Mouse (Mus musculus): Measurements from ENCODE around the gene Gpr182. TPM values are rescaled to one million over a fixed set of nuclear protein-coding genes. Genes with fewer than 3 reads are reported as not detected.

The Gpr182 gene
- 1.1 and 2.3 TPM in 2 replicates for polyA plus RNA-seq (2012; rRNA removed; ENCODE audit: low replicate concordance)

DNA sequence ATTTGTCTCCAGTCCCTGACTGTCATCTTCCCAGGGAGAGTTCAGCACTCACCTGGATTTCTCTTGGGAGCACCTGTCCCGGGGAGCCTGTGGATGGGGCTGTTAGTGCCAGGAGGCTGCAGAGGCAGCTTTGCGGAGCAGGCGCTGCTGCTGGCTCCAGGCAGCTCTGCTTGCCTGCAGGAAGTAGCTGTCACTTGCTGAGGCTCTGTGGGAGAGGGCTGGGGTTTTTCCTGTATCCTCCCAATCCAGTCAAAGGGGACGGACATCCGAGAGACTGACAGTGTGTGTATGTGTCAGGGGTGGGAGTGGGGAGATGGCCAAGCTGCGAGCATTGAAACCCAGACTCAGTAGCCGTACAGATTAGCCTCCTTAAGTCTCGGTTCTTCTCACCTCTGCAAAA is at the start of gene Gpr182:
TSS of gene Gpr182 (minus strand) at position 185 of the 400 bp plus-strand sequence.

DNA sequence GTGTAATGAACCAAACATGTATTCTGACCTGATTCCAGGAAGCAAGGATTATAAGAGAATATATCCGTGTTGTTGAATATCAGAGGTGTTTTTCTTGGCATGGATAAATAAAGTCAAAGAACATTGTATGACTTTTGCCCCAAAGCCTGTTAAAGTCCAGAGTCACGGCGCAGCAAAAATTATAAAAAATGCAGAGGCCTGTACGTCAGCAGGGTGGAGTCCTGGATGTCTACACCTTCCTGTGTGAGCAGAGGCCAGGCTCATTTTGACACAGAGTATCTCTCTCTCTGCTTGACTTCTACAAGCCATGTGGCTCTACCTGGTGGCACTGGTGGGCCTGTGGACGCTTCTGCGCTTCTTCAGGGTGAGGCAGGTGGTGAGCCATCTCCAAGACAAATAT is 49.4 kb upstream of the Gpr182 start, which contains the start of gene Rdh16:
TSS of gene Rdh16 (plus strand) at position 262 of the 400 bp plus-strand sequence.

GRCm38 (mm10) chr10:127776011-127776410 is 24.5 kb upstream of the Gpr182 start, which contains the start of gene Rdh9:
TSS of gene Rdh9 (plus strand) at chr10:127776386.

GRCm38 (mm10) chr10:127759181-127760110 is 7.9 kb upstream of the Gpr182 start, which contains the start of the genes Rdh1 and Rdh16f1:
TSS of gene Rdh1 (plus strand) at chr10:127759721.
TSS of gene Rdh16f1 (plus strand) at chr10:127759787.

DNA sequence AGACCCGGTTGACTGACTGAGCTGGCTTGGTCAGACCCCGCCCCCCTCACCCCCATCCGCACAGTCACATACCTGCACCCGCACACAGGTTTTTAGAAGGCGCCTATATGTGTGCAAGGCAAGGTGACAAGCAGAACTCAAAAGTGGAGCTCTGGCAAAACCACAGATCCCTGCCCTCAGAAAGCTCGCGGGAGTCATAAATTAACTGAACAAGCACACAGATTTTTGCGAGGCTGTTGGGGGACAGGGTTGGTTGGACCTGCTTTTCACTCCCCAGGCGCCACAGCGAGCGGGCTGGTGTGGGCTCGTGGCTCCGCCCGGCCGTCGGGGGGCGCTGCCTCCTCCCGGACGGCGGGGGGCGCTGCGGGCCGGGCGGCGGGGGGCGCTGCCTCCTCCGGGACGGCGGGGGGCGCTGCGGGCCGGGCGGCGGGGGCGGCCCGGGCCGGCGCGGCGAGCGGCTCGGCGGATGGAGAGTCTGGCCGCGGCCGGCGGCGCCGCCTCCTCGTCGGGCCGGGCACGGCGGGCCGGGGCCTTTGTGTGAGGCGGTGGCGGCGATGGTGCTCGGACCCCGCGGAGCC is 12.4 kb downstream of the Gpr182 start, which contains the start of gene Zbtb39:
TSS of gene Zbtb39 (plus strand) at position 456 of the 578 bp plus-strand sequence.

DNA sequence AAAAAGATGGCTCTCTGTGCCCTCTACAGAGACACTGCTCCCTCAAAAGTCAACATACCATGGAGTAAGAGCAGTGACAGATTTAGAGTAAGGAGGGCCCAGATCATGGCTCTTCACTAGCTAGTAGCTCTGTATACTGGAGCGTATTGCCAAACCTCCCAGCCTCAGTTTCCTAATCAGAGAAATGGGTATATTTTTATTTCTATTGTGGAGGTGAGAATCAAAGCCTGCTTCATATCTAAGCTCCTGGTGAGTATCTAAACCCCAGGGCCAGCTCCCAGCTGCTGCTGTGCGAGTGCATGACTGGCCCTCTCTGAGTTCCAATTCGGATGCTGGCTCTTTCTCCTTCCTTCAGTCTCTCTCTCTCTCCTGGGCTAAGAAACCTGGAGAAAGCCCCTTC is 27.4 kb downstream of the Gpr182 start, which contains the start of gene Tac2:
TSS of gene Tac2 (plus strand) at position 301 of the 400 bp plus-strand sequence.

DNA sequence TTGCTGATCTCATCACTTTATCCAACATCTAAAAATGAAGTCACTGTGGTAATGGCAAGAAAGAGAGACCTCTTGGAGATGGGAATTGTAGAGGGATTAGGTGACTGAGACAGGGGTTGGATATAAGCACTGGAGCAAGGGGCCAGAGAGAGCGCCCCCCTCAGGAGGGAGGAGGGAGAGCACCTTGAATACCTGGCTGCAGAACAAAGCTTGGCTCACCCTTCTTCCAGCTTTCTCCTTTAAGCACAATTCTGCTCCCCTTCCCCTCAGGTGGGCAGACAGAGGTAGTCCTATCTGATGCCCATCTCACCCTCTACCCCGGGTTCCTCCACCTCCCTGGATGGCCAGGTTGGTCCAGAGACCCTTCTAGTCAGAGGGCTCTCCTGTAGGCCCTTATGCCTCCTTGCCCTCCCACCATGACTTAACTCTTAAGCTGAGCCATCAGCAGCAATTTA is 46.7 kb downstream of the Gpr182 start, which contains the start of gene Myo1a:
TSS of gene Myo1a (plus strand) at position 405 of the 455 bp plus-strand sequence.

Other genes with a start within 250 kb of the Gpr182 start
- gene Ndufa4l2, start 236.8 kb downstream of the Gpr182 start, polyA plus RNA-seq (2012; rRNA removed; ENCODE audit: low replicate concordance) = 7.5 and 9.9 TPM in 2 replicates
- gene Shmt2, start 229.3 kb downstream of the Gpr182 start, polyA plus RNA-seq (2012; rRNA removed; ENCODE audit: low replicate concordance) = 48.3 and 61.7 TPM in 2 replicates
- 0.15 TPM in 2 replicates for gene Nxph4, start 217.2 kb downstream of the Gpr182 start, polyA plus RNA-seq (2012; rRNA removed; ENCODE audit: low replicate concordance)
- 134 and 192 TPM in 2 replicates for gene Lrp1, start 130.6 kb downstream of the Gpr182 start, polyA plus RNA-seq (2012; rRNA removed; ENCODE audit: low replicate concordance)
- gene Stat6, start 108.7 kb downstream of the Gpr182 start, polyA plus RNA-seq (2012; rRNA removed; ENCODE audit: low replicate concordance) = 52.2 and 71.9 TPM in 2 replicates
- gene Nemp1, start 84.8 kb downstream of the Gpr182 start, polyA plus RNA-seq (2012; rRNA removed; ENCODE audit: low replicate concordance) = 1.3 and 1.6 TPM in 2 replicates
- 25.5 and 39.5 TPM in 2 replicates for gene Nab2, start 83.2 kb downstream of the Gpr182 start, polyA plus RNA-seq (2012; rRNA removed; ENCODE audit: low replicate concordance)
- 179 and 405 TPM in 2 replicates for gene Myo1a, start 46.6 kb downstream of the Gpr182 start, polyA plus RNA-seq (2012; rRNA removed; ENCODE audit: low replicate concordance)
- gene Tac2, start 27.3 kb downstream of the Gpr182 start, polyA plus RNA-seq (2012; rRNA removed; ENCODE audit: low replicate concordance) = 0.32 TPM in 1 of 2 replicates, not detected in the other
- 3.1 and 4.5 TPM in 2 replicates for gene Zbtb39, start 12.2 kb downstream of the Gpr182 start, polyA plus RNA-seq (2012; rRNA removed; ENCODE audit: low replicate concordance)
- 0.06 TPM in 1 of 2 replicates, not detected in the other for gene Rdh1, start 8.0 kb upstream of the Gpr182 start, polyA plus RNA-seq (2012; rRNA removed; ENCODE audit: low replicate concordance)
- gene Rdh16f1, start 8.1 kb upstream of the Gpr182 start, polyA plus RNA-seq (2012; rRNA removed; ENCODE audit: low replicate concordance) = not detected in 2 replicates
- 3.4 and 31.0 TPM in 2 replicates for gene Rdh9, start 24.7 kb upstream of the Gpr182 start, polyA plus RNA-seq (2012; rRNA removed; ENCODE audit: low replicate concordance)
- 2.1 and 3.5 TPM in 2 replicates for gene Rdh16, start 49.4 kb upstream of the Gpr182 start, polyA plus RNA-seq (2012; rRNA removed; ENCODE audit: low replicate concordance)
- gene Rdh19, start 98.2 kb upstream of the Gpr182 start, polyA plus RNA-seq (2012; rRNA removed; ENCODE audit: low replicate concordance) = not detected in 2 replicates
- 2.6 and 5.4 TPM in 2 replicates for gene Rdh16f2, start 114.7 kb upstream of the Gpr182 start, polyA plus RNA-seq (2012; rRNA removed; ENCODE audit: low replicate concordance)
- gene Rdh7, start 137.1 kb upstream of the Gpr182 start, polyA plus RNA-seq (2012; rRNA removed; ENCODE audit: low replicate concordance) = 40.9 and 82.5 TPM in 2 replicates
- 0.15 and 0.32 TPM in 2 replicates for gene Sdr9c7, start 146.8 kb upstream of the Gpr182 start, polyA plus RNA-seq (2012; rRNA removed; ENCODE audit: low replicate concordance)